Mouse (Mus musculus) gastrocnemius, postnatal 36 days (tissue): Measurements from ENCODE around the gene Lamc2. TPM values are rescaled to one million over a fixed set of nuclear protein-coding genes. Genes with fewer than 3 reads are reported as not detected.

Source experiments
- DNase-seq, 2 experiments: peaks; one replicate each; pipeline ENCODE4 v3.0.0; 2022
- intact Hi-C: fragments of 180-260 bp; cut with DNase I; formaldehyde crosslinking; loops from one replicate; pipeline ENCODE4 v1.15.1; 2025
- total RNA-seq, 2 experiments: library from RNA; stranded (reverse); gene quantifications; 2 replicates each; pipeline ENCODE4 v1.2.3; 2021

Lamc2 gene
- total RNA-seq, 2 experiments from 2014 or later = 3.7 to 3.9 TPM

DNA sequence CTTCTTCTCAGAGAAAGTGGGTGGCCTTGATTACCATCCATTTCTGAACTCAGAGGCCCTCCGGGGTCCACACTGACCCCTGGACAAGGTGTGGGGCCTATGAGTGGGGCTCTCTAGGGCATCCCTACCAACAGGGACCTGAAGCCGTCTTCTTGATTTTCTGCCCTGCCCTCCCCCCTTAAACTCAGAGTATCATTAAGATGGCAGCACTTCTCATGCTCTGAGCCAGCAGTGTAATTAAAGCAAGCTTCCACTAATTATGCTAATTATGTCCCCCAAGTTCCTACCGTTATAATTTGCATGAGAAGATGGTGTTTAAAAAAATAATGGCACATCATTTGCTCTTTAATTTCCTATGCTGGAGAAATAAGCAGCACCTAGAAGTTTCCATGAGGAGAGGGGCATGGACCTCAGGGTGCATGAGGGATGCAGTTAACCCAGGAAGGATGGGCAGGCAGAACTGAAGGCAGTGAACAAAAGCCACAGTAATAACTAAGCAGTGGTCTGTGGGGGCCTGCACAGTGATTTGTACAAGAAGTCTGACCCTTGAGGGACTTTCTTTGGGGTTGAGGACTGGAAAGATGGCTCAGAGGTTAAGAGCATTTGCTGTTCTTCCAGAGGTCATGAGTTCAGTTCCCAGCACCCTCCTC, 111.0 kb downstream of the Lamc2 start:
- no peak for DNase-seq
- intact Hi-C loops = no loop called here

DNA sequence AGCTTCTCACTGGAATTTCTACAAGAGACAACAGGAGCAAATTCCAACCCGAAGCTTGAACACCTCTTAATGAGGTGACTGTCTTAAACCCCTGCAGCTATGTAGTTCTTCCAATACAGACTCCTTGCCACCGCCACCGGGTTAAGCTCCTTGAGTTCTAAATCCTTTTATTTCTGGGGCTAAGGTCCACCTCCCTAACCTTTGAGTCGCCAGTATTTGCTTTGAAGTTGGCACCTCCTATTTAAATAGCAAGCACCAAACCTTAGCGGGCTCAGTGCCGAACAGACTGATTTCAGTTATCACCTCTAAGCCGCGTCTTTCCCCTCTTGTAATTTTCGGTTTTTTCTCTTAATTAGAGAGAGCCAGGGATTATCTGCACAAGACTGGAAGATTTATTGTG, 112.8 kb downstream of the Lamc2 start:
- DNase-seq = no peak
- intact Hi-C loops = no loop called here

Other genes with a start within 250 kb of the Lamc2 start
- gene Nmnat2, start 231.5 kb downstream of the Lamc2 start, total RNA-seq = under 1 TPM; 0.38 to 0.42 TPM
- 100 to 1,000 TPM in 1 of 2 experiments, 10 to 100 TPM in 1; 79.6 to 103 TPM for gene Lamc1, start 146.3 kb upstream of the Lamc2 start, total RNA-seq
- not detected for gene Shcbp1l, start 238.7 kb upstream of the Lamc2 start, total RNA-seq